Mouse (Mus musculus): Measurements from ENCODE around the gene Rorc. TPM values are rescaled to one million over a fixed set of nuclear protein-coding genes. Genes with fewer than 3 reads are reported as not detected.

Rorc gene
- 0.47 and 0.71 TPM in 2 replicates for total RNA-seq (2012; rRNA removed)
- total RNA-seq (2014; rRNA removed) = 1.2 TPM in 2 replicates
- polyA plus RNA-seq (2012; ENCODE audit: insufficient read length, low read depth) = 1.0 and 1.2 TPM in 2 replicates

- H3K4me3 ChIP-seq (replicated peaks in 1 of 3; ENCODE audit: low read depth in 2 of 3, low read length in 2 of 3, poor library complexity in 1 of 3) = no peak within 1 kb of the TSS
- H3K27me3 ChIP-seq (replicated peaks) = no peaks in the 10 kb centered on the region
- H3K4me2 ChIP-seq (ENCODE audit: insufficient read depth, low read depth, poor library complexity, severe bottlenecking) = no peak within 1 kb of the TSS
Observed at GRCm38 (mm10) chr3:94372641-94373040, at the start of gene Rorc. Rorc (plus strand) TSS chr3:94372794.

GRCm38 (mm10) chr3:94328681-94329080 lies 43.9 kb upstream of the Rorc start:
- Histone ChIP-seq H3K4me2 (ENCODE audit: insufficient read depth, low read depth, poor library complexity, severe bottlenecking) (no peak overlapping the region), H3K27me3 (replicated peaks) (no peaks in the 10 kb centered on the region), H3K4me1 (ENCODE audit: control insufficient read depth in 1 of 2, insufficient read depth in 2 of 2) (no peaks in the 10 kb centered on the region), H3K36me3 (replicated peaks in 1 of 2; ENCODE audit: control insufficient read depth in 1 of 2, insufficient read depth in 1 of 2, low read length in 1 of 2) (peaks cover 6 to 28% of the 10 kb centered on the region in 2 experiments), H3K9me3 (replicated peaks; ENCODE audit: low read length) (no peaks in the 10 kb centered on the region), H3K9ac (ENCODE audit: insufficient read depth, low read depth) (no peak overlapping the region), H3K79me2 (replicated peaks; ENCODE audit: control insufficient read depth, extremely low read depth, insufficient read depth, poor library complexity, severe bottlenecking) (no peaks in the 10 kb centered on the region), H3K4me3 (replicated peaks in 1 of 3; ENCODE audit: low read depth in 2 of 3, low read length in 2 of 3, poor library complexity in 1 of 3) (no peak overlapping the region), H3K27ac (ENCODE audit: insufficient read depth, low read depth) (no peak overlapping the region)
- peak; percentile 52 for TF ChIP-seq RAD21 (IDR thresholded peaks at IDR 0.05; ENCODE audit: low read depth, low read length)
- no peak for TF ChIP-seq ELF1 (IDR thresholded peaks at IDR 0.05; ENCODE audit: low read depth, low read length)
- TF ChIP-seq CTCF (conservative IDR thresholded peaks at IDR 0.05 in 1 of 2, IDR thresholded peaks at IDR 0.05 in 1 of 2; ENCODE audit: low read depth in 2 of 2, low read length in 2 of 2) = peak in 1 of 2 experiments; percentile 50; a peak in 2 of 4 replicates
- DNase-seq (ENCODE audit: extremely low read depth) = no peak
- in situ Hi-C loops (cut with MboI; ENCODE audit: low pct_ligation_motif_present, low pct_unique_long_range_greater_than_20kb, low sequenced_read_pairs) = no loop called here
- dilution Hi-C loops (cut with MboI; ENCODE audit: extremely low pct_ligation_motif_present, extremely low pct_unique_long_range_greater_than_20kb, low sequenced_read_pairs) = no loop called here

More at GRCm38 (mm10) chr3:94372641-94373040, at the start of gene Rorc:
- H3K9me3 ChIP-seq (replicated peaks; ENCODE audit: low read length) = no peaks in the 10 kb centered on the region
- dilution Hi-C loops (cut with MboI; ENCODE audit: extremely low pct_ligation_motif_present, extremely low pct_unique_long_range_greater_than_20kb, low sequenced_read_pairs) = no loop called here
- no peaks in the 10 kb centered on the region for H3K79me2 ChIP-seq (replicated peaks; ENCODE audit: control insufficient read depth, extremely low read depth, insufficient read depth, poor library complexity, severe bottlenecking)
- no peak for DNase-seq (ENCODE audit: extremely low read depth)
- H3K4me1 ChIP-seq (ENCODE audit: control insufficient read depth in 1 of 2, insufficient read depth in 2 of 2) = peaks cover 16 to 49% of the 10 kb centered on the region in 2 experiments
- no peak within 1 kb of the TSS for H3K9ac ChIP-seq (ENCODE audit: insufficient read depth, low read depth)
- in situ Hi-C loops (cut with MboI; ENCODE audit: low pct_ligation_motif_present, low pct_unique_long_range_greater_than_20kb, low sequenced_read_pairs) = no loop called here
- no peak within 1 kb of the TSS for H3K27ac ChIP-seq (ENCODE audit: insufficient read depth, low read depth)
- H3K36me3 ChIP-seq (replicated peaks in 1 of 2; ENCODE audit: control insufficient read depth in 1 of 2, insufficient read depth in 1 of 2, low read length in 1 of 2) = no peaks in the 10 kb centered on the region
- TF ChIP-seq JUN (IDR thresholded peaks at IDR 0.05; ENCODE audit: insufficient read depth, low read depth, low read length) (no peak), TCF12 (IDR thresholded peaks at IDR 0.05; ENCODE audit: low read depth, low read length) (no peak), CTCF (conservative IDR thresholded peaks at IDR 0.05 in 1 of 2, IDR thresholded peaks at IDR 0.05 in 1 of 2; ENCODE audit: low read depth in 2 of 2, low read length in 2 of 2) (no peak), POLR2AphosphoS2 (IDR thresholded peaks at IDR 0.05; ENCODE audit: low read depth, low read length) (no peak), SMC3 (IDR thresholded peaks at IDR 0.05; ENCODE audit: low read depth, low read length) (no peak), ZMIZ1 (IDR thresholded peaks at IDR 0.05; ENCODE audit: low read depth, low read length) (no peak), JUND (conservative IDR thresholded peaks at IDR 0.05; ENCODE audit: low read depth, low read length) (no peak), E2F4 (IDR thresholded peaks at IDR 0.05; ENCODE audit: insufficient replicate concordance, low read depth, low read length) (no peak), MAZ (IDR thresholded peaks at IDR 0.05; ENCODE audit: low read depth, low read length) (no peak), MAFK (IDR thresholded peaks at IDR 0.05; ENCODE audit: insufficient replicate concordance, low read length) (no peak), ZKSCAN1 (IDR thresholded peaks at IDR 0.05; ENCODE audit: borderline replicate concordance, low read depth, low read length) (no peak), MEF2A (IDR thresholded peaks at IDR 0.05; ENCODE audit: borderline replicate concordance, low read depth, low read length) (no peak), ELF1 (IDR thresholded peaks at IDR 0.05; ENCODE audit: low read depth, low read length) (no peak), NRF1 (IDR thresholded peaks at IDR 0.05; ENCODE audit: low read depth, low read length) (no peak), PAX5 (IDR thresholded peaks at IDR 0.05; ENCODE audit: low read length) (no peak)
